Mouse (Mus musculus): Measurements from ENCODE around the gene Zbtb14.

- no peak for TF ChIP-seq CTCF (IDR thresholded peaks at IDR 0.05; ENCODE audit: low read depth)
- no peak for TF ChIP-seq EP300 (optimal IDR thresholded peaks at IDR 0.05)
Observed at GRCm38 (mm10) chr17:69346056-69346455, 36.8 kb upstream of the Zbtb14 start.

Measured in stomach, postnatal 0 days (tissue).